Mouse (Mus musculus) MN1 (cell line): Measurements from ENCODE around the gene Anapc16.
"Not testable (repeated sequence)": the region's sequence is repeated elsewhere in the genome, so short reads cannot be mapped to it uniquely, and the experiment has no call there.

ENCODE experiments used
- DNase-seq: peaks from one replicate; pipeline ENCODE4 v3.0.0-alpha.2; 2016; ENCODE audit warnings: low spot score

Anapc16 gene

DNA sequence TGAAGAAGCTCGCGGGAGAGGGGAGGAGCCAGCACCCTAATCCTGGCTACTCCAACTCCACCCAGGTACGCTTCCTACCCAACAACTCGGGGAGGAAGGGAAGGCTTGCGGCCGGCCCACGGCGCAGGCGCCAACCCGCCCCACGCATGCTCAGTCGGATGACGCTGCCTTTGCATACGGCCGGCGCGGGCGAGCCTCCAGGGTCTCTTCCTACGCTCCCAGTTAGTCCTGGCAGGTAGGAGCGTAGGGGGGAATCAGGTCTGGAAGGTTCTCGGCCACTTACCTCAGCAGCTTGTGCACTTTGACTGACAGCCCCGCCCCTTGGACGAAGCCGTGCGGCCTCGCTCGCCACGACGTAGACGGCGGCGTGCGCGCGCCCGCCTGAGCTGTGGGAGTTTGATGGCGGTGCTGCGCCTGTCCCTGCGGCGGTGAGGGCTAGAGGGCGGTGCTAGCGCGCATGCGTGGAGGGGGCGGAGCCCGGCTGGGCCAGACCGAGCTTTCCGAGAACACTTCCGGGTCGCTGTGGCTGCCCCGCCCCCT lies at the start of gene Anapc16, which contains the start of gene Ascc1:
Anapc16 (minus strand) TSS at position 463 of the 540 bp plus-strand sequence.
Ascc1 (plus strand) TSS at position 133 of the 540 bp plus-strand sequence.
- peak; percentile 99 for DNase-seq

DNA sequence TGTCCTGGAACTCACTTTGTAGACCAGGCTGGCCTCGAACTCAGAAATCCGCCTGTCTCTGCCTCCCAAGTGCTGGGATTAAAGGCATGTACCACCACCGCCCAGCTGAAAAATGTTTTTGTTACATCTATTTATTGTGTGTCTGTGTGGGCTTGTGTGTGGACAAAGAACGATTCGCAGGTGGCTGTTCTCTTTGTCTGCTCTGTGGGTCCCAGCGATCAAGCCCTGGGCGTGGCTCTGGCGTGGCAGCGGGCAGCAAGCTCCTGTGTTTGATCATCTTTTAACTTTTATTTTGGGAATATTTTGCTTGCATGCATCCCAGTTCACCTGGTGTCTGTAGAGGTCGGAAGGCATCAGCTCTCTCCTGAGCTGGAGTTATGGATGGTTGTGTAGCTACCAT lies 47.6 kb upstream of the Anapc16 start:
- no peak for DNase-seq

DNA sequence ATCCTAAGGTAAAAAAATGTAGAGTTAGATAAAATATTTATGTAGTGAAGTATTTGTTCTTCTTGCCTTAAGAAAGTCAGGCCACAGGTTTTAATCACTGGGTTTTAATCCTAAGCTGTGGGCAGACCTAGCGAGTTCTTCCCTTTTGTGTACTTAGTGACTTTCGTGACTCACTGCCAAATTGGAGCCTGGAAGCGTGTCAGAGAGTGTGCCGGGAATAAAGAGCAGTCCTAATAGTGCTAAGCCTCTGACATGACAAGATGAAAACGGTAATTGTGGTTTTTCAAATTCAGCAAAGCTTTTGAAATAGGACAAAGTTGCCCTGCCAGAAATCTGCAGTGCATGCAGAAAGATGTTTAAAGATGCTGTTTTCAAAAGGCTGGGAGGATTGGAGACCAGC lies 43.8 kb upstream of the Anapc16 start:
- DNase-seq = no peak

DNA sequence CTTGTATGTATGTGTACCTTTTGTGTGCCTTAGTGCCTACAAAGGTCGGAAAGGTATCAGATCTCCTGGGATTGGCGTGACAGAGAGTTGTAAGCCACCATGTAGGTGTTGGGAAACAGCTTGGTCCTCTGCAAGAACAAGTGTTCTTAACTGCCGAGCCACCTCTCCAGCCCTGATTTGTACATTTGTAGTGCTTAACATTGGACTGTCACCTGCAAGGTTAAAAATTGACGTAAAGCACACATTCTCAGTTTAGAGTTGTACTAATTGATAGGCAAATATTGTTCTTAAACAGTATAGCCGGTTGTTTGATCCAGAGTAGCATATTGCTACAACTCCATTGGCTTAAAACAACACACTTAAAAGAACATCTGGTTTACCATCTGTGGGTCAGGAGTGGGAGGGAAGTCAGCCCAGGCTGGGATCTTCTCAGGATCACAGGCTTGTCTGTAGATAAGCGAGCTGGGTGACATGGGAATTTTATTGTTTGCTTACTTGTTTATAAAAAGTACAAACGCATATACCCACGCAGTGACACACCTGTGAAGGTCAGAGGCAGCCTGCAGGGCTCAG lies 39.5 kb upstream of the Anapc16 start:
- no peak for DNase-seq

DNA sequence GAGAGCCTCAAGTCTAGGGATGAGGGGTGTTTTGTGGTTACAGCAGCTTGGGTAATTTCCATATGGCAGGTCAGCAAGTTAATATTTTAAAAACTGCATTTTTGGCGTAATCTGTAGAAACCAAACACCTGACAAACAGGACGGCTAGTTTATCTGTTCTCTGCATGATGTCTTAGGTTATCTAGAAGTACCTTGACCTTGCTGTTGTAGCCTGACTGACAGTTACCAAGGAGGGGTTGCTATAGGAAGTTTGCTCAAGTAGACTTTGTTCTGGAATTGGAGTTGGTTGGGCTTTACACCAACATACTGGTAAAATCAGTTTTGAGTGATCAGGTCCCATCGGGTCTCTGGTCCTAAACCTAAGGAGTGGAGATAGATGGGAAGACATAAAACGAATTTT lies 32.8 kb upstream of the Anapc16 start:
- no peak for DNase-seq

DNA sequence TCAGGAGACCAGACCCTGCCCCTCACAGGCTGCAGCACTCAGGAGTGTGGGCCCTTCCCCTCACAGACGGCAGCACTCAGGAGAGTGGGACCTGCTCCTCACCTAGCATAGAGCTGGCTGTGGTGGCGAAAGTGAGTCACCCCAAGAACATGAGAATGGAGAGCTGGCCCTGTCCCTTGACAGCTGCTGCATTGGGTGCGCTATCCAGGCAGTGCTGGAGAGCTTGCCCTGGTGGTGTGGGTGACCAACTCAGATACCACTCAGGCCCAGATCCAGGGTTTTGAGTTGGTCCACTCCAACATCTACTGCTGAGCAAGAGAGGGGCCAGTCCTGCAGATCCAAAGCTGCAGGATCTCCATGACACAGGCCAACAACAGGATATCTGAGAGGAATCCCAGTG lies 31.7 kb upstream of the Anapc16 start:
- DNase-seq = no peak

DNA sequence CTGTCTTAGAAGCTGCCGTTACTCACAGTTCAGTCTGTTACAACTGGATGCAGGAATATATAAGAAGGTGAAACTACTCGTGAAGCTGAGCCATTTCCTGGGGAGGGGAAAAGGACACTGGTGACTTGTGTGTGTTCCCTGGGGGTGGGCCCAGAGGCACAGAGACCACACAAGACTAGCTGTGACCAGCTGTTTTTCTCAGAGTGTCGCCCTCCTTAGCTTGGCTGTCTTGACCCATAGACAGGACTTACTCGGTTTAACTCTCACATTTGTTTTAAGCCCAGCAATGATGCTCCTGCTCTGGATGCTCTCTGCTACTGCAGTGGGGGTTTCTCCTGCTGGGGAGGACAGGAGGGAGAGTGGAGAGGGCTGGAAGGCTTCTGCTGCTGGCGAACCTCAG lies 30.1 kb upstream of the Anapc16 start:
- no peak for DNase-seq

DNA sequence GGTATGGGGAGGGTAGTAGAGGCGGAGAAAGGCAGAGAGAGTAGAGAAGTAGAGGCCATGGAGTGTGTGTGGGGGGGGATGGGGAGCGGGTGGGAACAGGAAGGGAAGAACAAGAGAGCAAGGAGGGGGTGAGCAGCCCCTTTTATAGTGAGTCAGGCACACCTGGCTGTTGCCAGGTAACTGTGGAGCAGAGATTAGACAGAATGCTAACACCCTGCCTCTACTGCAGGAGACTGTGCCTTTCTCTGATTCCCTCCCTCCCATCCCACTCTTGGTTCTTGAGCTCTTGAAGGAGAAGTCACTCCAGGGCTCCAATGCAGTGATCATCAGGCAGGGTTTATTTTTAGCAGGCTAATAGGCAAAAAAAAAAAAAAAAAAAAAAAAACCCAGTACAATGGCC lies 29.7 kb upstream of the Anapc16 start:
- no peak for DNase-seq

DNA sequence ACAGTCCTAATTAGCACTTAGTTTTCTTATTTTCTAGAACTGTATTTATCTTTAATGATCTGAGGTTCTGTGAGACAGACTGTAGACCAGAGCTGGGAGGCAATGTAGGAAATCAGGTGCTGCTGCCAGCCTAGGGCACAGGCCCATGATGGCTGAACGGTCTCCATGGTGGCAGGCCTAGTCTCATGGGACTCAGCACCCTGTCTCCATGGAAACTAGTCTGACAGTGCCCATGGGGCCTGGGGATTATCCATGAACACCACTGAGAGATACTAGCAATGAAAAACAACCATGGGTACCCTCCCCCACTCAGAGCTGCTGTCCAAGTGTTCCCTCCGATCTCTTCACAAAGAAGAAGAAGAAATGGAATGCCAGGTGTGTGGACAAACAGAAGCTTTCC lies 29.1 kb upstream of the Anapc16 start:
- peak; percentile 53 for DNase-seq

DNA sequence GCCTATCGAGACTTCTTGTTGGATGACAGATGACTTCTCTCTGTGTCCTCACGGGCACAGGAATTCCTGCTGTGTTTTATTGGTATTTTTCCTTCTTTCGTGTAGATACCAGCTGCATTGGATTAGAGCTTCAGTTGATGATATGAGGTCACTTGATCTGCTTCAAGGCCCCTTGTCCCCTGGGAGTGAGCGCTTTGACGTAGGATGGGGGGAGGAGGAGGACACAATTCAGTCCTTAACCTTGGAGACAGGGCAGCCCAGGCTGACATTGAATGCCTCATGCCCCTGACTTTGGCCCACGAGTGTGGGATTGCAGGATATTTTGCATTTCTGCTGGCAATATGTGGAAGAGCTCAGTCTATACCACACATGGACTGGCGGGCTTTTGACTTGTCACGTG lies 28.6 kb upstream of the Anapc16 start:
- DNase-seq = no peak

DNA sequence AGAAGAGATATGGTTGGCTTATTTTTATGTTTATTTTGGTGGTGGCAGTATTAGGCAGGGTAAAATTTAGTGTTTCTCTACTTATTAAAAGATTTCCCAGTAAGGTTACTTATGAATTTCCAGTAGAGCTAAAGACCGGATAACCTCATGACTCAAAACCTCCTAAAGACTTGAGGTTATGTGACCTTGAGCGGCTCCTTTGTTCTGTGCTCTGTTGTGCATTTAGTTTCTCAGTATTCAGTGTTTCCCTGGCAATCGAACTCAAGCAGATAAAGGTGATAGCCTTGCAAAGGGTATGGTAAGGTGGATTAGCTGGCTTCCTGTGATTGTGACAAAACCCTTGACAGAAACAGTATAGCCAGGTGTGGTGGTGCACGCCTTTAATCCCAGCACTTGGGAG lies 26.5 kb upstream of the Anapc16 start:
- no peak for DNase-seq

DNA sequence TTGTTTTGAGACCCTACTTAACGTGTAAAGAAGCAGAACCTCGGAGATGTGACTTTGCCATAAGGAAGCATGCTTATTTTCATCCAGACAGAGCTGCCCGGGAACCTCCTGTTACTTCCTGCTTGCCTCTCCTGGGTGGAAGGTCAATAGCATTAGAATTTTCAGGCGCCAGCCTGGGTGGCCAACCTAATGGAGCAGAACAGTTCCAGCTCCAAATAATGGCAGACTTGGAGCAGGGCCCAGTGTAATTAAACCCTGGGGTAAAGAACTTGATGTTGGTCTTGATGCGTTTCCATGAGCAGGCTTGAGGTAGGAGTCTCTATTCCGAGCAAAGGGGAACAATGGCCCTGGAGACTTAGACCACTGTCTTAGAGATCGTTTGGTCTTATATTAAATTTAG lies 26.0 kb upstream of the Anapc16 start:
- DNase-seq = peak; percentile 79

DNA sequence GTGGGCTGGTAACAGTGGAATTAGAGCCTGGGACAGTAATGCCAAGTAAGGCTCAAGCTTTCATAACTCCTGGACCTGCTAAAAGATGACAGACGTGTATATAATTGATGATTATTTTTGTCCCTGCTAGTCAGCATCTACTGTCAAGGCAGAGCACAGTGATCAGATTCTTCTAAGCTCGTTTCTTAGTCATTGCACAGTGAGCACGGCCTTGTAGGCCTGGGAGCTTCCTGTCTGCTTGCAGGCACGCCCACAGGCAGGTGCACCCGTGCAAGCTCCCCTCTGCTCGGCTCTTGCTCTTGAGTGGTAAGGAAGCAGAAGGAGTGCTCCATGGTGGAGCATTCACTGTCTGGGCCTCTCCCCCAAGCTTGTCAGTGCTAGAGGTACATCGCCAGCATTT lies 25.2 kb upstream of the Anapc16 start:
- peak; percentile 67 for DNase-seq

DNA sequence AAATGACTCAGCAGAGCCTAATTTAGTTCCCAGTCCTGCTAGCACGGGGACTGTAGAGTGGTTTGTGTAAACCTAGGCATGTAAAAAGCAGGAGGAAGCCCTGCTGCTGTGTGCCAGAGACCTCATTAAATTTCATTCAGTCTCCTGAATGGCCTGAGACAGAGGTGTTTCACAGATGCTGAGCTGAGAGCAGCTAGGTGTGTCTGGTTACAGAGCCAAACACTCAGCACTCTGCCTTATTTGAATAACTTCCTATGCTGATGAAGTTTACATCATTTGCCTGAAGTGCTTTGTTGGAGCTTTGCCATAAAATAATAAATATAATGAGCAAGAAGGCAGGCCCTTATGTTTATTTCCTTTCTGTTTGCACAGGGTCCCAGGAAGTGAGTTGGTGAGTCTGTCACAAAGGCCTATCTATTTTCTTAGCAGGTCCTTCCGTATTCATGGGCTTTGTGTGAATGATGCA lies 24.7 kb upstream of the Anapc16 start:
- DNase-seq = peak; percentile 72

DNA sequence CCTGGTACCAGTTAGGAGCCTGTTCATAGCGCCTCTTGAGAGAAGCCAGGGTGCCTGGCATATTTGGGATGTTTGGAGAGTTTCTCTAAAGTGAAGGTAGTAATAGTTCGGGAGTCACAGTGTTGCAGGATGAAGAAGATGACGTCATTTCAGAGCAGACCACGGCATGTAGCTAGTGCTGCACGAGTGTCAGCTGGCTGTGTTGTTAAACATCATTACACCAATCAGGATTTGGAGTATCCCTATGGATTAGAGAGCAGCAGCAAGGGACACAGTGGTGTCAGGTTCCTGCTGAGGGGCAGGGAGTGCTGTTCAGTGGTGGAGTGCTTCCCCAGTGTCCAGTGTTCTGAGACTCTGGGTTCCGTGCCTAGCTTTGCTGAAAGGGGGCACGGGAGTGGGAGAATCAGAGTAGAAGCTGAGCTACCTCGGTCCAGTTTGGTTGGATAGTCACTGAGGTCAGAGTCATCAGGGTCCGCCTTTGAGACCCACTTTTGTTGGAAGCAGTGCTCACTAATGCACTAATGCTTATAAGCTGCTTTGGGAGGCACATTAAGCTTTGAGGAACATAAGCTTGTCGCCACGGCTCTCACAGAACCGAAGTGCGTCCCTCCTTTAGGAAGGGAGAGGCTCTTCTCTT lies 23.9 kb upstream of the Anapc16 start:
- peak; percentile 66 for DNase-seq

DNA sequence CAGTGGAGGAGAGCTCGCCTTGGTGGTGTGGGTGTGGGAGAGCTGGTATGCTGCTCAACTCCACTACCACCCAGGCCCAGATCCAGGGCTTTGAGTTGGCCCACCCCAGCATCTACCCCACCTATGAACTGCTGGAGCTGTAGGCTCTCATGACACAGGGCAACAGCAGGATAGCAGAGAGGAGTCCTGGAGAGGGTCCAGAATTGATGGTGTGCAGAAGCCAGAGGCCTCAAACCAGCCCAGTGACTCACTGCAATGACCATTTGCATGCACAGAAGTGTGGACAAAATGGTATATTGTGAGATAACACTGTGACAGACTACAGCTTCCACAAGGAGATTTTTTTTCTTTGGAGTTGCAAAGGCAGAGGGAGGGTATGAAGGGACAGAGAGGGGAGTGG lies 20.8 kb upstream of the Anapc16 start:
- peak; percentile 85 for DNase-seq

DNA sequence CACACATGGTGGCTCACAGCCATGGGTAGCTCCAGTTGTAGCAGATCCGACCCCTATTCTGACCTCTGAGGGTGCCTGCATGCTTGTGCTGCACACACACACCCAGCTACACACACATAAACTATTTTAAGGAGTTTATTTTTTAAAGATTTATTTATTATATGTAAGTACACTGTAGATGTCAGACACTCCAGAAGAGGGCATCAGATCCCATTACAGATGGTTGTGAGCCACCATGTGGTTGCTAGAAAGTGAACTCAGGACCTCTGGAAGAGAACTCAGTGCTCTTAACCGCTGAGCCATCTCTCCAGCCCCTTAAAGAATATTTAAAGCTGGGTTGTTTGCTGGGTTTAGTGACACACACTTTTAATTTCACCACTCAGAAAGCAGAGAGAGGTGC lies 16.4 kb upstream of the Anapc16 start:
- no peak for DNase-seq

DNA sequence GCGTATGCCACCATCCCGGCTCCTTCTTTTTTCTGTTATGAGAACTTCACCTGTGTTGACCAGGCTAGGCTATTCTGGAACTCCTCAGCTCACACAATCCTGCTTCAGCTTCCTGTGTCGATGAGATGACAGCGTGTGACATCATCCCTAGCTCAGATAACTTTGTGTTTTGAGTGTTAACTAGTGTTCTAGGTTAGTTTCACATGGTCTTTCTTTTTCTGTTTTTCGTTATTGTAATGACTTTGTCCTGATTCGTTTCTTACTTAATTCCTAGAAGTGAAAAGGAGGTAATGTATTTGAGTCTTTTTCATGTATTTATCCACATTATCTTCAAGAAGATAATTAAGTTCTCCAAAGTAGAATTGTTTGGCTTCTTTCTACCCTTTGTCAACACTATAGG lies 13.3 kb upstream of the Anapc16 start:
- DNase-seq = no peak

DNA sequence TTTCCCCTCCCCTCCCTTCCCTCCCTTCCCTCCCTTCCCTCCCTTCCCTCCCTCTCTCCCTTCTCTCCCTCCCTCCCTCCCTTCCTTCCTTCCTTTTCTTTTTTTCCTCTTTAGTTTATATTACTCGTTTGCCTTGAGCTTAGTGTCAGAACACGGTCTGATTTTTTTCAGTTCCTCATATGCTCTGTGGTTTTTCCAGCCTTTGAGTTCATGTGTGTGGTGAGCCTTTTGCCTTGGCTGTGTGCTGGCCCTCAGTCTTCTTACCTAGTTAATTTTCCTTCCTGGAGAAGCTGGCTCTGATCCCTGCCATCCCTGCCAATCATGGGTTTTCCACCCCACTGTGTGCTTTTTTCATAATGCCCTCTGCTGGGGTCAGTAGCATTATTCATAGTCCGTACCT lies 6.2 kb upstream of the Anapc16 start:
- DNase-seq = no peak

DNA sequence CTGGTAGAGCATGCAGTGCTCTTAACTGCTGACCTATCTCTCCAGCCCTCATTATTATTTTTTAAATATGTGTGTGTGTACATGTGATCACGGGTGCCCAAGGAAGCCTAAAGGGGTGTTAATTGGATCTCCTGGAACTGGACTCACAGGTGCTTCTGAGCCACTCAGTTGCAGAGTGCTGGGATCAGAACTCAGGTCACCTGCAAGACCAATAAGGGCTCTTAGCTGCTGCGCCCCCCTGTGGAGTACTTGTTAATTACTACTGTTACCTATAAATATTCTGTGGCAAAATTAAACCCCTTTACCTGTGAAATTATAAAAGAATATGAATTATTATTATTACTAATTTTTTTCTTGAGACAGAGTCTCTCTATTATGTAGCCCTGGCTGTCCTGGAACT lies 2.3 kb upstream of the Anapc16 start:
- DNase-seq = peak; percentile 49

DNA sequence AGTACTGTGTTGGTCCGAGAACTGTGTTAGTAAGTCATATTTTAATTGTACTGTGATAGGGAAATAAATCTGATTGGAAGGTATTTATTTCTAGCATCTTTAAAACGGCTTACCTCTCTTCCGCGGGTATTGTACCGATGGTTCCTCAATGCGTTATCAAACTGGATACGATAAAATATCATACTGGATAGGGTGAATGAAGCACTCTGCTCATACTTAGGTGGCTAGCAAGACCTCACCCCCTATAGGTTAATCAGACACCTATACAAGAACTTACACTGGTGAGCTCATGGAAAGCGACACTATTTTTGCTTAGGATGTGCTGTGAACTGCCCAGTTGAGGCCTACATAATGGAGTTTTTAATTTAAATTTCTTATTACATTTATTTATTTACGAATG lies 912 bp upstream of the Anapc16 start:
- no peak for DNase-seq

DNA sequence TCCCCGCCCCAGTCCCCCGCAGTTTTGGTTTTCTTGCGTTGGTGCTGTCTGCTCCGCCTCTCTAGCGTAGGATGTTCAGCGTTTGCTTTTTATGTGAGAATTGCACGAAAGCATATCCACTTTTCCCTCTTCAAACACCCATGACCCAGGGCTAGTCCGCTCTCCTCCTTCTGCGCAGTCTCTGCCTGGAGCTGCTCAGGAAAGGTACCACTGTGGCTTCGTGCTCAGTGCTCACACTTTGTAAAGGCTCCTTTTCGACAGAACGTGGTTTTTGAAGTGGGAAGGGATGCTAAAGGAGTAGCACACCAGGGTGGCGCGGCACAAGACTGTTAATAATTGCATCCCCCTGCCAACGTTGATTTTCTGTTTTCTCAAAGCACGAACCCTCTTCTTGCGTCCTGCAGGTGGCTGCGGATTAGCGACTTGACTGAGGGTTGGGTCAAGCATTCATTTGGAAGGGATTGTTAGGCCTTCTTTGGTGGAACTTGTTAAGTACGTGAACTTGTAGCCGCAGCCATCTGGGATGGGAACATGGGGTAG lies 348 bp upstream of the Anapc16 start:
- peak; percentile 79 for DNase-seq

DNA sequence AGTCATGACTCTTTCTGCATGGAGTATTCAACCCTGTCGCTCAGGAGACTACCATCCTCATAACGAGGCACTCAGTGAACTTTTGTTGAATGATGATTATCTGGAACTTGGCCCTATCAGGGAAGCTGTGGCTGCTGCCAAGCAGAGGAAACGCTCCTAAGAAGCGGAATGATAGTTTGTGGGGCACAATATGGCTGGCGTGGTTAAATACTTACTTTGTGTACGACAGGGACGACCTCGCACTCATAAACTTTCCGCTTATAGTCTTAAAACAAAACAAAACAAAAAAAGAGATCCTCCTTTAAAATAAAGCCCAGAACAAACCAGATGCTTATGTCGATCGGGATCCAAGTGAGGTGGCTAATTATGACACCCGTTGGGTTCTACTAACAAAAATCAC lies 732 bp downstream of the Anapc16 start:
- DNase-seq = peak; percentile 63

DNA sequence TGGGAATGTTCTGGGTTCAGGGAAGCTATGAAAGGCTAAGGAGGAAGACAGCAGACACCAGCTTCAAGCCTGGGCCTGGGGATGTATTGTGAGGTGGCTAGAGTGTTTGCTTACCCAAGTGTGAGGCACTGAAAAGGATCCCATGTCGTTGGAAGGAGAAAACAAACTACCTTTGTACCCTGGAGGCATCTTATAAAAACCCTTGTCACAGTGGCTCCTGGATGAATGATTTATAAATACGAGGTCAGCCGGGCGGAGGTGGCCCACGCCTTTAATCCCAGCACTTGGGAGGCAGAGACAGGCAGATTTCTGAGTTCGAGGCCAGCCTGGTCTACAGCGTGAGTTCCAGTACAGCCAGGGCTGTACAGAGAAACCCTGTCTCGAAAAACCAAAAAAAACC lies 1.3 kb downstream of the Anapc16 start:
- not testable (repeated sequence) for DNase-seq
